Mouse (Mus musculus) heart, adult 2 months (tissue): Measurements from ENCODE around the gene Dlec1.

ENCODE experiments used
- CTCF ChIP-seq: fragments of 200-600 bp; IDR thresholded peaks from 2 replicates; pipeline ENCODE4 v1.8.1; 2022; ENCODE audit warnings: antibody characterized with exemption, mild to moderate bottlenecking, moderate library complexity
- EP300 ChIP-seq: fragments of 200-500 bp; IDR thresholded peaks from 2 replicates; pipeline ENCODE4 v1.6.1; 2011; ENCODE audit warnings: low read depth, low read length, control low read depth; ENCODE audit not compliant: insufficient read depth
- POLR2A ChIP-seq: fragments of 200-500 bp; IDR thresholded peaks from 2 replicates; pipeline ENCODE4 v1.6.1; 2011; ENCODE audit warnings: mild to moderate bottlenecking, low read depth, low read length, control low read depth; ENCODE audit not compliant: insufficient read depth

DNA sequence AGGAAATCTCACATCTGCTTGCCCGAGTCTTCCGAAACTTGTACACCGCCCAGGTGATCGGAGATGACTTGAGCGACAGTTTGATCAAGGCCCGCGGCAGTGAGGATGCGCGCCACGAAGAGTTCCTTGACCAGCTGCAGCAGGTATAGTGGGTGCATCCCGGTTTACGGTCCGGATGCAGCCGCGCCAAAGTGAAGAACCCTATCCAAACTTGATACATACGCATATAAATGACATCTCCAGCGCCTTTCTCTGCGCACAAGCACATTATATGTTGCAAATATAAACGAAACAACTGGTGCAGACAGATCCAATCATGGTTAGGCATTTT is 470 bp downstream of the Dlec1 start:
- TF ChIP-seq CTCF (no peak), POLR2A (no peak), EP300 (no peak)
